Mouse (Mus musculus): Measurements from ENCODE around the gene Slc12a8. TPM values are rescaled to one million over a fixed set of nuclear protein-coding genes. Genes with fewer than 3 reads are reported as not detected.

Gene Slc12a8
- polyA plus RNA-seq, 2 experiments from 2014 or later, result 5.0 to 7.0 TPM

DNA sequence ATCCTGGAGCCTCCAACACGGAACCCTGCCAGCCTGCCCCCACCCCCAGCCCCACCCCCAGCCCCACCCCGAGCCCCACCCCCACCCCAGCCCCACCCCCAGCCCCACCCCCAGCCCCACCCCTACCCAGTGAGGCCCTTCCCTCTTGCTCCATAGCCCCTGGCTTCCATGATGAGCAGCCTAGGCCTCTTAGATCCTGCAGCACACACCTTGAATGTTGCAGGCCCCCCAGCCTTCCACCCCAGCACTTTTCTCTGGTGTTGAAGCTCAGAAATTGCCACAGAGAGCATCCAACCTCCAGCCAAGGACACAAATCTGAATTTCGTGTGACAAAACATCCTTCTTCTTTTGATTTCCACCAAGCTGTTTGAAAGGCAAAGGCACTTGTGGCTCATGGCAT, 104.7 kb downstream of the Slc12a8 start:
- ATAC-seq, result no peak

DNA sequence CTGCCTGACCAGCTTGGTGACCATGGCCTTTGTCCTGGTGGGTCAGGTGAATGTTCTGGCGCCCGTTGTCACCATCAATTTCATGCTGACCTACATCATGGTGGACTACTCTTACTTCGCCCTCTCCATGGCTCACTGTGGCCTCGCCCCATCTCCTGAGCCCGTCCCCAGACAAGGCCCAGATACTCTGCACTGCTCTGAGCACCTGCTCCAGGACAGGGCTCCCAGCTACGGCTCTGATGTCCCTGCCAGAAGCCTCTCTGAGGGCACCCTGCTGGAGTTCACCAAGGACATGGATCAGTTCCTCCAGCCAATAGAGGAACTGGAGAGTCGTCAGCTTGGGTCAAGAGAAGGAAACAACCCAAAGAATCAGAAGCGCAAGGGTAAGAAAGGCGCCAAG, 107.5 kb downstream of the Slc12a8 start:
- ATAC-seq, result no peak

DNA sequence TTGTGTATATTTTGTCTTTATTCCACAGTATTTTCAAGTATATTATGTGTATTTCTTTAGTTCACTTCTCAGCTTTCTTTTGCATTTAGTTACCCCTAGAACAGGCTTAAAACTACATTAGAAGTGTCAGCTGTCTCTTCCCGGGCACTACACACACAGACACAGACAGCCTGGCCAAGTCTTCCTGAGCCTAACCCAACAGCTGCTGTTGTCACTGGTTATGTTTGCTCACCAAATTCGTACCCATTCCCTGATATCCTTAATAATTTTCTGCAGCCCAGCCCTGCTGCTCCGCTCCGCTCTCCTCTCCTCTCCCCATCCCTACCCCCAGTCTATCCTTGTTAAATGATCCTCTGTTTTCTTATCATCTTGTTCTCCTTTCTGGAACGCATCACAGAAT, 112.4 kb downstream of the Slc12a8 start:
- ATAC-seq, result no peak

DNA sequence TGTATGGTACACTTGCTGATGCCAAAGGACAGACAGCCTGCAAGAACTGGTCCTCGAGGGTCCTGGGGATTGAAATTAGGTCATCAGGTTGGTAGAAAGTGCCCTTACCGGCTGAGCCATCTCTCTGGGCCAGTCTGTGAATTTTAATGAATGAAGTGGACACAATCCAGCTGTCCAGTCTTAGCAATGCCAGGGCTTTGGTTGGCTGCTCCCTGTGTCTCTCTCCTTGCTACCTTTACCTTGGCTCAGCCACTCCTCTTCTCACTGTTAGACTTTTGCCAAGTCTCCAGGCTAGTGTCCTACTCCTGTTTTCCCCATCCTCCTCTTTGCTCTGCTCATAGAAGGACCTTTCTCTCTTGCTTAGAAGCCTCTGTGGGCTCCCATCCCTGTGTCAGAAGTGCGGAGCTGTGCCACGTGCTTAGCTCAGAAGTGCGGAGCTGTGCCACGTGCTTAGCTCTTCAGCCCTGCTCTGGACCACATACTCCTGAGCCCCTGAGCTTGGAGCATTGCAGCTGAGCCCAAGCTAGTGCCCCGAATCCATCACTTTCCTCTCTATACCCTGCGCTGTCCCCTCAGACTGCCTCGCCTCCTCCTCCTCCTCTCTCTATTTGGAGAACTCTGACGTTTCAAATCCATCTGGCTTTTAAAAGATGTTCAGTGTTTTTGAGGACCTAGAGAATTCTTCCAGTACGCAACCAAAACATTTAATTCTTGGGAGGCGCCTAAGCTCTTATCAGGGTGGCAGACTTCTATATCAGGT, 118.9 kb downstream of the Slc12a8 start:
- no peak for ATAC-seq

DNA sequence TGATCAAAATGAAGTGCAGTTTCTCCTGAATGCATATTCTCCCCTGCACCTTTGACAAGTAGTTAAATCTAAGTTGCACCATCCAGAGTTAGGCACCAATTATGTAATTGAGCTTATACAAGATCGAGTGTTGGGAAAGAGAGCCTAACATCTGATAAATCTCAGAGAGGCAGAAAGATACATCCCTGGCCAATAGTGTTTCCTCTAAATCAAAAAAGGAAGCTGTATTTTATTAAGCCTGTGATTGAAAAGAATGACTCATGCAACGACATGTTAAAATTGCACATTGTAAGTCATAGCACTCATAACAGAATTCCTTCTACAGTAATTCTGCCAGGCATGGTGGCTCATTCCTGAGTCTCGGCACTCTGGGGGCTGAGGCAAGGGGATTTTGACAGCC, 124.7 kb downstream of the Slc12a8 start:
- ATAC-seq, result no peak

DNA sequence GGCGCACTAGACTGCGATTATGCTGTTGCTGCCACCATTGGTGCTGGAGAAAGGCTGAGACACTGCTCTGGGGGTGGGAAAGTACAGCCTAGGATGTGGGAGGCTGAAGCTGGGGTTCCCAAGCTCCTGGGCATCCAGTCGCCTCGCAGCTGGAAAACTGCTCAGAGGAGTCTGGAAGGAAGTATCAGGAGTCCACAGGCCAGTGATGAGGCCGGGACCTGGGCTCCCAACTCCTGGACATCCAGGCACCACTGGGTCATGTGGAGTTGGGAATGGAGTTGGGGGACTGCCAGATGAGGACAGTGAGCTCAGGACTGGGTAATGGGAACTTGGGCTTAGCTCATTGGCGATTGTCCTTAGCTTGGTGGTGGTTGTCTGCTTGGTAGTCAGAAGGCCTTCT, 136.0 kb downstream of the Slc12a8 start:
- no peak for ATAC-seq

DNA sequence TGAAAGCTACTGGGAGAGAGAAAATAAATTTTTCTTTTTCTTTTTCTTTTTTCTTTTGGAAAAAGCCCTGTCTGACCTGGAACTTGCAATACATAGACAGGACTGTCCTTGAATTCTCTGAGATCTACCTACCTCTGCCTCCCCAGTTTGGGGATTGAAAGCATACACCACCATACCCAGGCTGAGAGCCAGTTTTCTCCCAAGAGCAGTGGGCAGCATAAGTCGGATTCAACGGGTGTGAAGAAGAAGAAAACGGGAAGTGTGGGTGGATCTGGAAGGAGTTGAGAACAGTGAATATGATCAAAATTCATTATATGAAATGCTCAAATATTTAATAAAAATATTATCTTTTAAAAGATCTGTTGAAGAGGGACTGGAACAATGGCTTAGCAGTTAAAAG, 138.3 kb downstream of the Slc12a8 start:
- ATAC-seq, result no peak

DNA sequence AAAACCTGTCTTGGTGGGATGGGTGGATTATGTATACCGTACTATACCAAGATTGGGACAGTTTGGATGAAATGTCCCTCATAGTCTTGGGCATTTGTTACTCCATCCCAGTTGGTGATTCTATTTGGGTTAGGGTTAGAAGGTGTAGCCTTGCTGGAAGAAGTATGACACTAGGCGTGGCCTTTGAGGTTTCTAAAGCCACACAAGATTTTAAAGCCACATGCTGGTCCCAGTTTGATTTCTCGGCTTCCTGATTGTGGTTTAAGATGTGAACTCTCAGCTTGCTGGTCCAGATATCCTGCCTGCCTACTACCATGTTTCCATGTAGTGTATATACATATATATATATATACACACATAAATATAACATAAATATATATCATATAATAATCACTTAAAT, 140.1 kb downstream of the Slc12a8 start:
- ATAC-seq, result no peak

DNA sequence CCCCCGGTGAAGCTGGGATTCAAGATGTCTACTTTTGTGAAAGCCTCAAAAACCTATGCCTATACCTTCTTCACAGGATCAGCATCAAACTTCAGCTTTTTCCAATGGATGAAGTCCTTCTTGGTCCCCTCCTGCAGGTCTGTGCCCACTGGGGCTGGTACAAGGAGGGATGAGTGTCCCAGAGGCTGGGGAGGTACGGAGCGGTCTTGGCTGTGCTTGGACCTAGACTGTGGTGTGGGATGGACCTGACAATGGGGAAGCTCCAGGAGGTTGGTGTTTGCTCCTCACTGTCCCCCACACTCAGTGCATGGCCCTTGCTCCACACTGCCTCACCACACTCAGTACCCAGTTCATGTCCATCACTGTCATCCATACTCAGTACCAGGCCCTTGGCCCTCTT, 141.0 kb downstream of the Slc12a8 start:
- ATAC-seq, result no peak

DNA sequence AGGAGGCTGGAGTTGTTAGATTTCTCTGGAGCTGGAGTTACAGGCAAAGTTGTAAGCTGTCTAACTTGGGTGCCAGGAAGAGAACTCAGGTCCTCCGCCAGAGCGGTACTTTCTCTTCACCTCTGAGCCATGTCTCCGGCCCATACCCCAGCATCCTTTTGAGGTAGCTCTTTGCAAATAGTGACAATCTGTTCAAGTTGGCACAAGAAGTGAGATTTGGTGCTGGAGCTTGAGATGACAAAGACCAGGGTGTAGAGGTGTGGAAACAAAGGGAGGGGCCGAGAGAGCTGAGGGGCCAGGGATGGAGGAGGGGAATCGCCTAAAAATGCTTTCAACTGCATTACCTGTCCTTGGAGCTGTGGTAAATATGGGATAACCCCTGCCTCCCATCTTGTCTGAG, 142.4 kb downstream of the Slc12a8 start:
- ATAC-seq, result no peak

DNA sequence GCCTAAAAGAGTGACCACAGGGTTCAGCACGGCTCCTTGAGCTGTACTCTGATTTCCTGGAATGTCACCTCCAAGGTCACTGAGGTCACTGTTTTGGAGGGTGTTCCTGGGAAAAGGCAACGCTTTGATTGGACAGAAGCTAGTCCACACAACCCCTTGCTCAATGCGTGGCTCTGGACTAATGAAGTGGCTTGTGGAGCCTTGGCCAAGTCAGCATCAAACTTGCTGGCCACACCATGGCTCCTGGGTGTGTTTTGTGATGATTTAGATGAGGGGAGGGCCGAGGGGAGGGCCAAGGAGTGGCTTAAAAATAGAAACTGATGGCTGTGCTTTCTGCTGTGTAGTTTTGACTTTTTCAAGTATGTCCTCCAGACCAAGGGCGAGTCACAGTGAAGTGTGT, 143.0 kb downstream of the Slc12a8 start:
- no peak for ATAC-seq

DNA sequence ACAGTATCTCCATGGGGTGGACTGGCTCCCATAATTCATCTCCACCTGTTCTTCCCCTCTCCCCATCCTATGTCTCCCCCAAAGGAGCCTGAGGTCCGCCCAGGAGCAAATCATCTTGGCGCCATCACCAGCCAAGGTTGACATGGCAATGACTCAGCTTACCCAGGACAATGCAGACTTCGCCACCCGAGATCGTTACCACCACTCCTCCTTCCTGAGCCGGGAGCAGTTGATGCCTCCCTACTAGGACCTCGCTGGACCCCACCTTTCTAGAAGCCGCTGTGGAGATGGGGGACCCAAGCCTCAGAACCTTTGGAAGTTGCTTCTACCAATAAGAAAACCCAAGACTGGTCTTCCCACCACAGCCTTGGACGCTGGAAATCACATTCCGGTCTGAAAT, 145.7 kb downstream of the Slc12a8 start:
- ATAC-seq, result no peak

DNA sequence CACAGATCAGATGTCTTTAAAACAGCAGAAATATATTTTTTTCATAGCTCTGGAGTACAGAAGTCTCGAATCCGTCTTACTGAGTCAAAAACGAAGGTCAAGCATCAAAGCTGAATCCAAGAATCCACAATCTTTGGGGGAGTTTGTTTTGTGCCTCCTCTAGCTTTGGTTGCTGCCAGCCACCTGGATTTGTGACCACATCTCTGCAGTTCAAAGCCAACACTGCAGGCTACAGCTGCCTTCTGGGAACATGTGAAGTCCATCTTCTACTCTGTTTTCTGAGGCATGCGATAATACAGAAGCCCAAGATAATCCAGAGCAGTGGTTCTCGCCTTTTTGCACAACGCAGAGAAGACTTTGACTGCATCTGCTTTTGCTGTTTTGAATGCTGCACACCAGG, 149.1 kb downstream of the Slc12a8 start:
- ATAC-seq, result no peak

DNA sequence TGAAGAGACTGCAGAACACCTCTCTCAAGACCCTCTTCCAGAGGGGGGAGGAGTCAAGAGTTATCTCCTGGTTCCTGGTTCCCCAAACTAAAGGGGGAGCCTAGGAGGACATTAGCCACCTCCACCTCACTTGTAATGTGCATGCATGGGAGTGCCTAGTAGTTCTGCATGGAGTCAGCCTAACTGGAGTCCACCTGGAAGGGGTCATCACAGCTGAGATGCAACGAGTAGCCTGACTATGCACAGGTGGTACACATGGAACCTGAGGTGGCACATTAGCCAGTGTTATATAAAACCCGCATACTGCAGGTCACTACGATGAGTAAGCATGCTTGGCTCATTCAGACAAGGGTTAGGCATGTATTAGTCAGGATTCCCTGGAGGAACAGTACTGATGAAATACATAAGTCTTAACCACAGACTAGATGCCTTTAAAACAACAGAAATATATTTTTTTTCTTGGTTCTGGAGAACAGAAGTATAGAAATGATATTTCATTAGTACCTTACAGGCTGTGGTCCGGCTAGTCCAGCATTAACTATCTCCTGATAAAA, 149.9 kb downstream of the Slc12a8 start:
- ATAC-seq, result no peak

DNA sequence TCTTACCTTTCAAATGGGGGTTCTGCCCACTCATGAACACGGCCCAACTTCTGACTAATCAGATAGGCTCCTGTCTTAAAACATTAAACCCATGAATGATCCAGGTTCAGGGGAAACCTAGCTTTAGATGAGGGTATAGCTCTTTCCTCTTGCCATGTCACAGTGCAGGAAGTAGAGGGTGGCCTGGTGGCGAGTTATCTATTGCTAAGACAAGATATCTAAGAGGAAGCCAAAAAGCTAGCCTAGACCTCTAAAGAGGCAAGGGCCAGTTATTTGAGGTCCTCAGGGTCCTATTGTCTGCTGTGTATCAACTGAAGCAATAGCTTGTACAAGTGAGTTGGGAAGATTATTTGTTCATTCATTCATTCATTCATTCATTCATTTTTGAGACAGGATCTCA, 151.3 kb downstream of the Slc12a8 start:
- no peak for ATAC-seq

DNA sequence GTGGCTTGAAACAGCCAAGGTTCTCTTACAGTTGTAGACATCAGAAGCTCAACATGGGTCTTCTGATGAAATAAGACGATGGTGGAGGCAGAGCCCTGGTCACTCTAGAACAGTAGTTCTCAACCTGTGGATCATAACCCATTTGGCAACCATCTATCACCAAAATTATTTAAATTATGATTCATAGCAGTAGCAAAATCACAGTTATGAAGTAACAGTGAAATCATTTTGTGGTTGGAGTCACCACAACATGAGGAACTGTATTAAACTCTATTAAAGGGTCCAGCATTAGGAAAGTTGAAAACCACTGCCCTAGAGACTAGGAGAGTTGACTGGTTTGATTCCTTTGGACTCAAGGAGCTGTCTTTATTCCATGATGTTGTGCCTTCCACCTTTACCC, 151.9 kb downstream of the Slc12a8 start:
- no peak for ATAC-seq

DNA sequence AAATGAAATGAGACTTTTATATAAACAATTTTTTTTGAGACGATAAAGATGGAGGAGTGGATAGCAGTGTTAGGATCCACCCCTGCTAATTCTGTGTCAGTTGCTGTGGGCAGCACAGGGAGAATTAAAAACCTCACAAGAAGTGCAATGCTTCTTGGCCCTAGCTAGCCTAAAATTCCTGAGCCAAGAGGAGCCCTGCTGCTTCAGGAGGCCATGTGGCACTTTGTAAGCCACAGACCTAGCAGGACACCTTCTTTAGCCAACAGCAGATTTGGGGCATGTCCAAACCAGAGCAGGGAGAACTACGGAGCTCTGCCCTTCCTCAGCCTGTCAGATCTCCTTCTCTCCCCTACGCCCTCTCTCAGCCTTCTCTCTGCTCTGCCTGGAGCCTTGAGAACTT, 153.2 kb downstream of the Slc12a8 start:
- no peak for ATAC-seq

DNA sequence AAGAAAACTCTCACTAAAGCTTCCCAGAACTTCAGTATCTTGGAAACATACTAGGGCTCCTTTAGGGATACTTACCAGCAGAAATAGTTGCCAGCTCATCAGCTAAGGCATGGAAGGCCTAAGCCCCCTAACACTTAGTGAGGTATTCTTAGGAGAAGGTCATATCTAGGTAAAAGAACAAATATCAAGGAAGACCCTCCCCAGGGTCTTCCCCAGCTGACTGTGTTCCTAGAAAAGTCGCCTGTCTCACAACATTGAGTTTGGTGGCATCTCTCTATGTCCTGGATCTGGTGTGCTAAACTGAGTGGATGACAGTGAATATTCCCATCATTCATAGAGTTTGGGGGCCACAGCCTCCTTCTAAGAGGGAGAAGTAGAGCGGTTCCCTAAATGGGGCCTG, 153.8 kb downstream of the Slc12a8 start:
- no peak for ATAC-seq

DNA sequence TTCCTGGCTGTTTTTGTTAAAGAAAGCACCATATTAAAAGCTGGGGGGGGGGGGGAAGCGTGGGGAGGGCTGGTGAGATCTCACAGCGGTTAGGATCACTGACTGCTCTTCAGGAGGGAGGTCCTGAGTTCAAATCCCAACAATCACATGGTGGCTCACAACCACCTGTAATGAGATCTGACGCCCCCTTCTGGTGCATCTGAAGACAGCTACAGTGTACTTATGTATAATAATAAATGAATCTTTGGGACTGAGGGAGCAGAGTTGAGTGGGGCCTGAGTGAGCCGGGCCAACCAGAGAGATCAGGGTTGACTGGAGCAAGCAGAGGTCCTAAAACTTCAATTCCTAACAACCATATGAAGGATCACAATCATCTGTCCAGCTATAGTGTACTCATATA, 155.1 kb downstream of the Slc12a8 start:
- ATAC-seq, result no peak

DNA sequence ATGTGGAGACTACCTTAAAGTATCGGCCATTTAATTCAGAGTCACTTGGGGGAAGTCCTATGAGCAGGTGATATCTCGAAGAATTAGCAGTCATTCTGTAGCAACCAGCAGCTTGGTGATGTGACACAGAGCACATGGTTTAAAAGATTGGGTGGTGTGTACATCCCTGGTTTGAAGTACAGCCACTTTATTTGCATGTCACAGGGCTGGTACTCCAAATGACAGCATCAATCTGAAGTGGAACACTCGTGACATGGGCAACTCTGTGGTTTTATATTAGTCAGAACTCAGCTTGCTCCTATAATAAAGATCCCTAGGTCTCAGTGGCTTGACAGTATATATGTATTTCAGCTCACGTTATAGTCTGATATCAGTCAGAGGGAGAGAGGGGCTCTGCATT, 155.5 kb downstream of the Slc12a8 start:
- ATAC-seq, result no peak

DNA sequence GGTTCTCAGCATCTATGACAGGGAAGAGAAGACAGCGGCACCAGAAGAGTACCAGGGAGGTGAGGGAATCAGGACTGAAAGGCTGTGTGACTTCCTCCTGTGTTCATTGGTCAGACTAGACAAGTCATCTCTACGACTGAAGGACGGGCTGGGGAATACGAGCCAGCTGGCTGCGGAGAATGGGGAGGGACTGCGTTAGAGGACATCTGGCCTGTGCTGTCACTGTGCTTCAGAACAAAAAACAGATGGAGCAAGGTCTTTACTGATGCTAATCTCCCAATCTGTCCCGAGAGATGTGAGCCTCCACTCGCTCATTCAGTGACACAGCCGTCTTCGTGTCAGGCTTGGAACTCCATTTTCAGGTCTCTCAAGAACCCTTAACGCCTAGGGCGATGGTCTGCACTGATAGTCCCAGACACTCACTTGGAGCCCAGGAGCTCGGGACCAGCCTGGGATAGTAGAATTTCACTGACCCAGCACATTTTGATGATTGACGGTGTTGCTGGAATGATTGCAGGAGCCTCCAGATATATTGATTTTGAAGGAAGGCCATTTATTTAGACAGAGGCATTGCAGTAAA, 156.5 kb downstream of the Slc12a8 start:
- ATAC-seq, result no peak

DNA sequence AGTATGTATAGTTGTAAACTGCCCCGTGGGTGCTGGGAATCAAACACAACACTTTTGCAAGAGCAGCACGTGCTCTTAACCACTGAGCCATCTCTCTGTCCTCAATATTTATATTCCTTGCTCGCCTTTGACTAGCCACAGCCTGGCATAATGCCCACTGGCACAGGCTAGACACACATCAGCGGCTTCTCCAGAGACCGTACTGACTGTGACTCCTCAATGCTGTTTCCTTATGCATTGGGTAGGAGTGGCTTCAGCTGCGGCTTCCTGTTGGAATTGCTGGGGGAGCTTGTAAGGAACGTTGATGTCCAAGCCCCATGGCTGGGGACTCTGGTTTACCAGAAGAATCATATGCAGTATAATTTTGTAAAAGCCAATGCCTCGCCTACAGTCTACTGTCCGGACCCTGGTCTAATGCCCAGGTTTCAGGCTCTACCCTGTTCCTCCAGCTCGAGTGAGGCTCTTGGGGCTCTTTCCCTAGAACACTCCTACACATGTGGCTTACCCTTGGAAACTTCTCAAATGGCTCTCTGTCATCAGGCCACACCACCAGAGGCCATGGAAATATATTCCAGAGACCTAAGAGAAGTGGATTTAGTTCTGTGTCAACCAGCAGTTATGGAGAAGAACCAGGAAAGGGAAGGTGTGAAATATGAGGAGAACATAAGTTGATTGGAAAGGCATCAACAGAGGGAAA, 158.2 kb downstream of the Slc12a8 start:
- ATAC-seq, result no peak

DNA sequence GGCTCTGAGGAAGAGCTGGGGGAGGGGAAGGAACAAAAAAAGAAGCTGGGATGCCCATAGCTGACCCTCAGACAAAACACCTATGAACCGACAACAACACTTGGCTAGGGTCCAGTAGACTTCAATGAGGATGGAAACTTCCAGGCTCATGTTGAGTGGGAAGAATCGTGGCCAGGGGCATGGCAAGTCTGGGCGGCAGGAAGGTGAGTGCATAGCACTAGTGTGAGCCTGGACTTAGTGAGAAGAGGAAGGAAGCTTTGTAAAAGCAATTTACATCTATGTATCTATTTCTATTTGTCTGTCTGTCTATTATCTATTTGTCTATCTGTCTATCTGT, 158.7 kb downstream of the Slc12a8 start:
- ATAC-seq, result no peak
